In the genomic region with DNA sequence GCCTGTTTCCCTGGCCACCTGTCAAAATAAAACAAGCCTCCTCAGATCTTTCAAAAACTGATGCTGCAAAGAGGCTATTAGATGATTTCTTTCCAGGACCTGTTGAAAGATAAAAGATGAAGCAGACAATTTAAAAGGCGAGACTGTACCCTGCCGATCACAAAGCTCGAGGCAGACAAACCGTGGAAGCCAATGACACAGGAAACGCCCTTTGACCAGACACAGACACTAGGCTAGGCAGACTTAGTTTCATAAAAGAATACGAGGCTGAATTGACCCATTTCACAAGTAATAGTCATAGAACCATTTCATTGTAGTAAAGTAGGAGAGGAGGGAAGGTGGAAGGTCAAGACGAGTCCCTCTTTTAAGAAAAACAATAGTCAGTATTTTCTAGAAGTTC, we compare ENCODE assay signal across 17 mouse cellular contexts. TPM values are rescaled to one million over a fixed set of nuclear protein-coding genes. Genes with fewer than 3 reads are reported as not detected.
"Had no signal": no experiment of that assay in that cellular context is flagged by ENCODE, and none has a peak within 500 bp of the region (broad histone marks: within the 10 kb centered on the region; RNA-seq: fewer than 3 reads in every experiment).

No protein-coding gene starts in this region.

- H3K36me3 ChIP-seq: hindbrain, embryonic 15.5 days; limb, embryonic 15.5 days; lung, embryonic 15.5 days; midbrain, embryonic 12.5 days; neural tube, embryonic 13.5 days had no signal

- H3K4me1 ChIP-seq: hindbrain, embryonic 15.5 days; lung, embryonic 15.5 days; megakaryocyte, embryonic 14.5 days; midbrain, embryonic 12.5 days; neural tube, embryonic 13.5 days had no signal

- DNase-seq: kidney, adult 8-10 months; kidney, postnatal 10 days; layer of hippocampus, adult 9-11 months; layer of hippocampus, postnatal 36 days; lung, postnatal 14 days; retina, postnatal 1 day; right cerebral cortex, postnatal 14 days; thymus, adult 18-20 months; thymus, postnatal 14 days had no signal

- H3K4me2 ChIP-seq: hindbrain, embryonic 15.5 days; limb, embryonic 15.5 days; lung, embryonic 15.5 days; midbrain, embryonic 12.5 days; neural tube, embryonic 13.5 days had no signal

- ATAC-seq: midbrain, embryonic 16.5 days had no signal

- H3K4me3 ChIP-seq: hindbrain, embryonic 15.5 days; limb, embryonic 15.5 days; lung, embryonic 15.5 days; megakaryocyte, embryonic 14.5 days; midbrain, embryonic 12.5 days; neural tube, embryonic 13.5 days had no signal

- H3K9ac ChIP-seq: hindbrain, embryonic 15.5 days; limb, embryonic 15.5 days; lung, embryonic 15.5 days; midbrain, embryonic 12.5 days; neural tube, embryonic 13.5 days had no signal

- H3K9me3 ChIP-seq: hindbrain, embryonic 15.5 days; limb, embryonic 15.5 days; lung, embryonic 15.5 days; megakaryocyte, embryonic 14.5 days; midbrain, embryonic 12.5 days; neural tube, embryonic 13.5 days had no signal

- H3K27me3 ChIP-seq: hindbrain, embryonic 15.5 days; limb, embryonic 15.5 days; lung, embryonic 15.5 days; midbrain, embryonic 12.5 days had no signal

- H3K27ac ChIP-seq: hindbrain, embryonic 15.5 days; limb, embryonic 15.5 days; lung, embryonic 15.5 days; macrophage; midbrain, embryonic 12.5 days; neural tube, embryonic 13.5 days had no signal

RNA-seq across cellular contexts. Expression of a gene that starts 20.6 kb away (rescaled TPM):
- polyA plus RNA-seq: macrophage had no signal
